Mouse (Mus musculus) thymus, postnatal 14 days (tissue): ENCODE measurements at regions not wholly inside any gene's neighbourhood (a gene's known extent, or its start where the extent isn't known, plus 50 kb on each side); places are given as distances from the start of the nearest gene placed in this dataset.

Experiments
- DNase-seq: peaks from one replicate; pipeline ENCODE4 v3.0.0; 2021

DNA sequence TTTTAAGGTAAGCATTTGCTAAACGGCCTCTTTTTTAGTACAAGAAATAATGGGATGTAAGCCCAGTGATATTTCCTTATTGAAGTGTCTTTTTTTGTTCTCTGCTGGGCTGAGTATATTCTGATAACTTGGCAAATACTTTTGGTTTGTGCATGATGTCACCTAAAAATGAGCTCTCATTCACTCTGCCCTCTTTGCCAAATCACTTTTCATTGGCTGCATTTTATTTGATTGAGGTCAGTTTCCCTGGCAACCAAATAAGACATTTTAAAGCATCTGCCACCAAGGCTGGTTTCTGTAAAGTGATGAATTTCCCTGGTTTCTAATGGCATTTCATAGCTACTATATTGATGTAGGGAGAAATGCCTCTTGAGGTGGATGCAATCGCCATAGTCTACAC, 50.4 kb upstream of the Tmc1 start:
- no peak for DNase-seq
